Mouse (Mus musculus) liver, embryonic 14.5 days (tissue): ENCODE data around the gene Pum1. TPM values are rescaled to one million over a fixed set of nuclear protein-coding genes. Genes with fewer than 3 reads are reported as not detected.

Experiments
- ATAC-seq: fragments of 200-750 bp; cut with Nextera tagmentation; 2 replicates; pipeline ENCODE4 v1.8.0; 2017; ENCODE audit warnings: moderate number of reproducible peaks, mild to moderate bottlenecking, moderate library complexity; ENCODE audit not compliant: insufficient read depth
- DNase-seq, 3 experiments: peaks; one replicate each; pipeline ENCODE4 v3.0.0-alpha.2; 2012 to 2013; ENCODE audit warnings: low read depth in 3 of 3, low spot score in 3 of 3
- H3K27ac ChIP-seq: fragments of 300-500 bp; sonication (generic); 2 replicates; pipeline ENCODE4 v1.5.1; 2014; ENCODE audit warnings: moderate library complexity, mild to moderate bottlenecking, control low read depth, inconsistent platforms
- H3K27me3 ChIP-seq: fragments of 300-500 bp; sonication (generic); 2 replicates; pipeline ENCODE4 v1.6.1; 2014; ENCODE audit warnings: mild to moderate bottlenecking, low read length, moderate library complexity; ENCODE audit not compliant: control insufficient read depth, insufficient read depth
- H3K36me3 ChIP-seq: fragments of 300-500 bp; sonication (generic); replicated peaks from 2 replicates; pipeline ENCODE4 v1.6.1; 2014; ENCODE audit warnings: low read depth; ENCODE audit not compliant: control insufficient read depth, insufficient read depth
- H3K4me1 ChIP-seq, 2 experiments: fragments of 200-500 bp in 1 of 2; fragments of 300-500 bp in 1 of 2; sonication (generic) in 1 of 2; replicated peaks; 2 replicates each; pipeline ENCODE4 v1.6.1; 2012 to 2014; ENCODE audit warnings: antibody characterized with exemption in 1 of 2, inconsistent platforms in 1 of 2, low read length in 1 of 2; ENCODE audit not compliant: control insufficient read depth in 2 of 2, insufficient read depth in 2 of 2
- H3K4me2 ChIP-seq: fragments of 300-500 bp; sonication (generic); 2 replicates; pipeline ENCODE4 v1.6.1; 2014; ENCODE audit warnings: low read depth, mild to moderate bottlenecking, control low read depth, moderate library complexity
- H3K4me3 ChIP-seq, 2 experiments: fragments of 200-500 bp in 1 of 2; fragments of 300-500 bp in 1 of 2; sonication (generic) in 1 of 2; 2 replicates each; pipeline ENCODE4 v1.5.1; 2012 to 2014; ENCODE audit warnings: low read depth in 2 of 2, low read length in 2 of 2, mild to moderate bottlenecking in 2 of 2, control low read depth in 1 of 2, inconsistent platforms in 1 of 2, moderate library complexity in 1 of 2; ENCODE audit not compliant: insufficient read depth in 1 of 2
- H3K9ac ChIP-seq: fragments of 300-500 bp; sonication (generic); replicated peaks from 2 replicates; pipeline ENCODE4 v1.6.1; 2014; ENCODE audit warnings: mild to moderate bottlenecking, control low read depth, moderate library complexity
- H3K9me3 ChIP-seq: fragments of 300-500 bp; sonication (generic); 2 replicates; pipeline ENCODE4 v1.6.1; 2016; ENCODE audit warnings: low read length, mixed read lengths; ENCODE audit not compliant: control insufficient read depth
- CTCF ChIP-seq: IDR thresholded peaks from 2 replicates; pipeline ENCODE4 v1.5.1; 2016; ENCODE audit warnings: antibody characterized with exemption, low read depth, control low read depth
- EP300 ChIP-seq: IDR thresholded peaks from 2 replicates; pipeline ENCODE4 v1.6.1; 2016; ENCODE audit warnings: antibody characterized with exemption, low read depth
- WGBS: fragments of 180-500 bp; shearing (Covaris S2); extraction: QIAGEN DNeasy Blood & Tissue Kit; methylation state at CpG from one replicate; pipeline ENCODE4 v1.1.7; 2014; ENCODE audit not compliant: insufficient replicate concordance; 5-methylcytosine and 5-hydroxymethylcytosine counted together
- polyA plus RNA-seq, 2 experiments: library from polyadenylated mRNA; depleted of rRNA in 1 of 2; stranded (reverse) in 1 of 2; unstranded in 1 of 2; fragments of >200 nt; fragmentation: Nextera tagmentation in 1 of 2; extraction: Ambion mirVana in 1 of 2; gene quantifications; 2 replicates each; pipeline versions ENCODE4 v1.2.1 to v1.2.3; 2012 to 2014

Pum1 gene
- polyA plus RNA-seq, 2 experiments: 17.9 to 23.1 TPM

DNA sequence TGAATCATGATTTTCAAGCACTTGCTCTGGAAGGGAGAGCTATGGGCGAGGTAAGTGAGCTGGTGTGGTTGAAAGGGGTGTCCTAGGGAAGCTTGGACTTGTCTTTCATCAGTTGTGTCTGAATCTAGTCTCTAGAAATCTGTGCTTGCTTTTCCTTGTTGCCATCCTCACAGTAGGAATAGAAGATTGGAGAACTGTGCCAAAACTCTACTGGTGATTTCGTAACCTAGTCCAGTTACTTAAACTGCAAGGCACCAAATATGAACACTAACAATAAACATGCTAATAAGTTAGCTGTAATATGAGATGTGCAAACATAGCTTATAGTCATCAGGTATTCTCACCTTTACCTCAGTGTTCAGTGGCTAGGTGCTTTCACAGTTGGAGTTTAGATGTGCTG, 37.9 kb downstream of the Pum1 start:
- no peak overlapping the region for H3K9ac ChIP-seq
- peaks cover 45% of the 10 kb centered on the region for H3K36me3 ChIP-seq
- H3K9me3 ChIP-seq: no peaks in the 10 kb centered on the region
- no peak overlapping the region for H3K4me3 ChIP-seq
- H3K27me3 ChIP-seq: no peaks in the 10 kb centered on the region
- ATAC-seq (no peak), DNase-seq (no peak)
- TF ChIP-seq CTCF (no peak), EP300 (no peak)
- H3K4me1 ChIP-seq: peaks cover 32 to 40% of the 10 kb centered on the region in 2 experiments
- H3K27ac ChIP-seq: no peak overlapping the region
- WGBS: 88% methylated on average over 2 of the region's 2 CpGs
- H3K4me2 ChIP-seq: no peak overlapping the region

DNA sequence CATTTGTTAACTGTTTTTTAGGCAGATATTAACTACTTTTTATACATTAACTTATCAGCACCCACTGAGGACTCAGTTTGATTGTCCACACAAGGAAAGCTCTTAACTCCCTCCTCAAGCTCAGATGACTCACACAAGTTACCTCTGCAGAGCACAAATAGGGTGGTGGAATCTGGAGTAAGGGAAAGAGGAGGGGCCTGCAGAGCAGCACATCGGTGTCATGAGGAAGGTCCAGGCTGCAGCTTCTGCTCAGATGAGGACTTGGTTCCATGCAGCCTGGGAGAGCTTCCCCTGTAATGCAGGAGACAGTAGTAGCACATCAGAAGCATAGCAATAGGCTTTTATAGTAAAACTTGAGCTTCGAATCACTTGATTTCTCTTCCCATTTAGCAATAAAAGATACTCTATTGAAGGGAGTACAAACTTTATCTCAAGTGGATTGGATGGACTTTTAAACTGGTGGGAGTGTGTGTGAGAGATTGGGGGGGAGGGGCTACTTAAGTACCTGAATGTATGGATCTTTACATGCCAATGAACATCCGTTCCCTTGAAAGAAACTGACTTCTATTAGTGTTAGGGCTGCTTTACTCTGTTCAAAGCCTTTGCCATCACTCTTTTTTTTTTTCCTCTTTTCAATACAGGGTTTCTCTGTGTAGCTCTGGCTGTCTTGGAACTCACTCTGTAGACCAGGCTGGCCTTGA, 39.9 kb downstream of the Pum1 start:
- no peak overlapping the region; the same call in 1 of the 2 replicates for H3K9ac ChIP-seq
- H3K36me3 ChIP-seq: peaks cover 45% of the 10 kb centered on the region
- peaks cover 43 to 48% of the 10 kb centered on the region in 2 experiments for H3K4me1 ChIP-seq
- no peaks in the 10 kb centered on the region for H3K9me3 ChIP-seq
- no peak for DNase-seq
- H3K27ac ChIP-seq: peak overlapping the region; percentile 23; the same call in 1 of the 2 replicates
- H3K4me3 ChIP-seq: no peak overlapping the region
- no peaks in the 10 kb centered on the region for H3K27me3 ChIP-seq
- 74% methylated on average over 3 of the region's 3 CpGs for WGBS
- no peak overlapping the region for H3K4me2 ChIP-seq
- no peak for ATAC-seq
- TF ChIP-seq EP300 (no peak), CTCF (no peak)

DNA sequence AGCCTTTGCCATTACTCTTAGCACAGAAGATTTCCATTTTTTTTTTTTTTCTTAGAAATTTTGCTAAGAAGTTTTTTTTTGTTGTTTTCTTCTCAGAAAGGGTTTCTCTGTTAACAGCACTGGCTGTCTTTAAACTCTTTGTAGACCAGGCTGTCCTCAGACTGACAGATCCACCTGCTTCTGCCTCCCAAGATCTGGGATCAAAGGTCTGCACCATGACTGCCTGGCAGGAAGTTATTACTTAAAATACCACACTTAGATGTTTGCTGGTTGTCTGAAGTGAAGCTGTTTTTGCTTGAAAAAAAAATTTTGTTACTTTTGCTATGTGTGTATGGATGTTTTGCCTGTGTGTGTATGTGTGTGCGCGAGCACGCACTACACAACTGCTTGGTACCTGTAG, 40.5 kb downstream of the Pum1 start:
- Histone ChIP-seq H3K27me3 (no peaks in the 10 kb centered on the region), H3K4me1 (peaks cover 48 to 52% of the 10 kb centered on the region in 2 experiments), H3K27ac (no peak overlapping the region; the same call in 1 of the 2 replicates), H3K9me3 (no peaks in the 10 kb centered on the region), H3K4me2 (no peak overlapping the region), H3K9ac (no peak overlapping the region), H3K36me3 (peaks cover 49% of the 10 kb centered on the region), H3K4me3 (no peak overlapping the region)
- DNase-seq: no peak
- WGBS: 99% methylated on average over 3 of the region's 3 CpGs
- ATAC-seq: no peak
- TF ChIP-seq EP300: no peak
- no peak for TF ChIP-seq CTCF

DNA sequence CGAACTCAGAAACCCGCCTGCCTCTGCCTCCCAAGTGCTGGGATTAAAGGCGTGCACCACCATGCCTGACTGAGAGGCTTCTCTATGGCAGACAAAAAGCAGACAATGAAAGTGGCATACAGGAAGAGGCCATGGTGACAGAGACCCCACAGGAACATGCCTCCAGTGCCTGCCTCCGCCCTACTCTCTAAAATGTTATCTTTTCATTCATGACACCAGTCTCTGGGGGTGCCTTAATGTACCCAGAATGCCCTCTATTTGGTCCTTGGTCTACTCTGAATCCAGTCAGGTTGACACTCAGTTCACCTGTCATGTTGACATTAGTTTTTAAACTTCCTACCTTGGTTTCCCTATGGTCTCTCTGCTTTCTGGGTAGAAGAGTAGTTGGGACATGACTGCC, 41.5 kb downstream of the Pum1 start:
- no peak for TF ChIP-seq EP300
- no peak for TF ChIP-seq CTCF
- no peak overlapping the region for H3K9ac ChIP-seq
- H3K4me3 ChIP-seq: no peak overlapping the region
- peaks cover 53 to 60% of the 10 kb centered on the region in 2 experiments for H3K4me1 ChIP-seq
- H3K27ac ChIP-seq: peak overlapping the region; percentile 59
- no peak for DNase-seq
- H3K9me3 ChIP-seq: no peaks in the 10 kb centered on the region
- no peak for ATAC-seq
- peaks cover 56% of the 10 kb centered on the region for H3K36me3 ChIP-seq
- no peak overlapping the region for H3K4me2 ChIP-seq
- 86% methylated on average over 4 of the region's 4 CpGs for WGBS
- no peaks in the 10 kb centered on the region for H3K27me3 ChIP-seq

DNA sequence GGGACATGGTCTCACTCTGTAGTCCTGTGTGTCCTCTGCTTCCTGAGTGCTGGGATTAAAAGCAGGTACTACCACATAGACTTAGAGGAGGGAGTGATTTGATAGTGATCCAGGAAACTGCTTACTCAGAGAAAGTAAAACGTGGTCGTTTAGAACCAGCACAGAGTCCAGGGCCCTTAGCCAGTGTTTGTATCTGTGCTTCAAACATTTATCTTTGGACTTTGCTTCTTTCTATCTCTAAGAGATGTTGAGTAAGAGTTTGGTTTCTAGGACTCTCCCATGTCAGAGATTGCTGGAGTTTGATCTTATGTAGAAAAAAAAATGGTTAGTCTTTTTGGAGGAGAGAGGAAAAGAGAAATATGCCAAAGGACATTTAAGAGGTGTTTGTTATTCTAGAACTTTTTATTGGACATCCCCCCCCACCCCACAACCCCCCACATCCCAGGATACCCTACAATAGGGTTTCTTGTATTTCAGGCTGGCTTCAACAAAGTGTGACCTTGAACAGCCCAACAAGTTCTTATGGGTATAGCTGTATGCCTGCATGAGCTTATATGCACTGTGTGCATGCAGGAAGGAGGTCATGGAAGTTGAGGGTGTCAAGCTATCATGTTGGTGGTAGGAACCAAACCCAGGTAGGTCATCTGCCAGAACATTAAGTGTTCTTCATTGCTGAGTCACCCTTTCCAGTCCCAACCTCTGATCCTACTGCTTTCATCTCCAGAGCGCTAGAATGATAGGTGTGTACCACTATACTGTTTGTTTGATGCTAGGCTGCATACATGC, 43.3 kb downstream of the Pum1 start:
- Histone ChIP-seq H3K27ac (no peak overlapping the region; the same call in 1 of the 2 replicates), H3K27me3 (no peaks in the 10 kb centered on the region), H3K9me3 (no peaks in the 10 kb centered on the region), H3K4me2 (0 out of 2 replicates have a peak overlapping the region, but pooled peaks have one; percentile 2), H3K4me1 (peaks cover 65 to 67% of the 10 kb centered on the region in 2 experiments), H3K4me3 (no peak overlapping the region), H3K36me3 (peaks cover 45% of the 10 kb centered on the region), H3K9ac (no peak overlapping the region)
- WGBS: 55% methylated on average over 3 of the region's 3 CpGs
- TF ChIP-seq CTCF: no peak
- TF ChIP-seq EP300: no peak
- peak; percentile 45 for ATAC-seq
- no peak for DNase-seq
